Mouse (Mus musculus) midbrain, postnatal 0 days (tissue): ENCODE data around the gene Itpr2. TPM values are rescaled to one million over a fixed set of nuclear protein-coding genes. Genes with fewer than 3 reads are reported as not detected.

ENCODE experiments used
- ATAC-seq: fragments of 200-750 bp; cut with Nextera tagmentation; 2 replicates; pipeline ENCODE4 v1.8.0; 2017; ENCODE audit warnings: moderate number of reproducible peaks, mild to moderate bottlenecking, moderate TSS enrichment, moderate library complexity; ENCODE audit not compliant: low FRiP score
- DNase-seq: peaks from one replicate; pipeline ENCODE4 v3.0.0-alpha.2; 2015; ENCODE audit warnings: low spot score
- H3K27ac ChIP-seq: fragments of 300-500 bp; sonication (generic); 2 replicates; pipeline ENCODE4 v1.5.1; 2014; ENCODE audit warnings: low read depth, mild to moderate bottlenecking, low read length, mixed read lengths
- H3K27me3 ChIP-seq: fragments of 300-500 bp; sonication (generic); 2 replicates; pipeline ENCODE4 v1.6.1; 2014; ENCODE audit warnings: low read length, control low read depth, mixed read lengths; ENCODE audit not compliant: insufficient read depth
- H3K36me3 ChIP-seq: fragments of 300-500 bp; sonication (generic); 2 replicates; pipeline ENCODE4 v1.6.1; 2014; ENCODE audit warnings: low read length, control low read depth, mixed read lengths; ENCODE audit not compliant: insufficient read depth
- H3K4me1 ChIP-seq: fragments of 300-500 bp; sonication (generic); 2 replicates; pipeline ENCODE4 v1.6.1; 2014; ENCODE audit warnings: mild to moderate bottlenecking, control low read depth, antibody characterized with exemption, low read length, mixed read lengths; ENCODE audit not compliant: insufficient read depth
- H3K4me2 ChIP-seq: fragments of 300-500 bp; sonication (generic); 2 replicates; pipeline ENCODE4 v1.6.1; 2014; ENCODE audit warnings: low read depth, mild to moderate bottlenecking, low read length, mixed read lengths; ENCODE audit not compliant: poor library complexity, severe bottlenecking
- H3K4me3 ChIP-seq: fragments of 300-500 bp; sonication (generic); 2 replicates; pipeline ENCODE4 v1.5.1; 2014; ENCODE audit warnings: low read depth, mild to moderate bottlenecking, low read length, moderate library complexity
- H3K9ac ChIP-seq: fragments of 300-500 bp; sonication (generic); replicated peaks from 2 replicates; pipeline ENCODE4 v1.6.1; 2014; ENCODE audit warnings: mild to moderate bottlenecking, low read length, moderate library complexity, mixed read lengths; ENCODE audit not compliant: poor library complexity, severe bottlenecking
- H3K9me3 ChIP-seq: fragments of 300-500 bp; sonication (generic); 2 replicates; pipeline ENCODE4 v1.6.1; 2016; ENCODE audit warnings: low read length, control low read depth
- CTCF ChIP-seq: IDR thresholded peaks from 2 replicates; pipeline ENCODE4 v1.5.1; 2016; ENCODE audit warnings: antibody characterized with exemption, mild to moderate bottlenecking
- WGBS: fragments of 180-500 bp; shearing (Covaris S2); extraction: QIAGEN DNeasy Blood & Tissue Kit; methylation state at CpG from one replicate; pipeline ENCODE4 v1.1.7; 2014; 5-methylcytosine and 5-hydroxymethylcytosine counted together
- polyA plus RNA-seq: library from polyadenylated mRNA; unstranded; fragments of >200 nt; fragmentation: Nextera tagmentation; extraction: Ambion mirVana; gene quantifications from 2 replicates; pipeline ENCODE4 v1.2.1, GENCODE M21; 2015
- total RNA-seq: library from RNA; depleted of rRNA; stranded (reverse); fragments of >200 nt; gene quantifications from 2 replicates; pipeline ENCODE4 v1.2.3, GENCODE M21; 2014

Itpr2 gene
- total and polyA plus RNA-seq, 2 experiments from 2014 or later, result 9.1 to 15.9 TPM

GRCm38 (mm10) chr6:146219534-146219933 lies 282.5 kb downstream of the Itpr2 start:
- WGBS, result 89% methylated on average over 12 of the region's 12 CpGs
- Histone ChIP-seq H3K9me3 (no peaks in the 10 kb centered on the region), H3K27ac (no peak overlapping the region), H3K4me3 (no peak overlapping the region), H3K9ac (no peak overlapping the region), H3K36me3 (no peaks in the 10 kb centered on the region), H3K4me2 (no peak overlapping the region), H3K27me3 (no peaks in the 10 kb centered on the region), H3K4me1 (no peaks in the 10 kb centered on the region)
- ATAC-seq (no peak), DNase-seq (no peak)
- no peak for TF ChIP-seq CTCF

DNA sequence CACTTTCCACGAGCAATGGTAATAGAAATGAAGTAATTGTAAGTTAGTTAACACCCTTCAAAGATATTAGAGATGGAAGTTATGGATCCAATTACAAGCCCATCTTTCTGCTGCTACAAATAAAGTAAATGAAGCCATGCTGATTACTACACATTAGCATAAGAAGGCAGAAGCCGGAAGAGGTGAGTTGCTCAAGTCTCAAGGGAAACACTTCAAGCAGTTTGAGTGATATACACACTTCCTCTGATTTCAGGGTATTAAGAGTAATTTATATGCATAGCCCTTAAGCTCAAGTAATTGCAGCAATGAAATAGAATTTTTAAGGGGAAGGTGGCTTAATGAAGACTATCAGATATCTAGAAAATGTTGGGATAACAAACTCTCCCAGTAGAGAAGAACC lies 286.7 kb downstream of the Itpr2 start:
- Histone ChIP-seq H3K4me3 (no peak overlapping the region), H3K4me1 (no peaks in the 10 kb centered on the region), H3K27ac (no peak overlapping the region), H3K9ac (no peak overlapping the region), H3K27me3 (no peaks in the 10 kb centered on the region), H3K36me3 (no peaks in the 10 kb centered on the region), H3K4me2 (no peak overlapping the region), H3K9me3 (no peaks in the 10 kb centered on the region)
- 40% methylated on average over 2 of the region's 2 CpGs for WGBS
- DNase-seq, result no peak
- TF ChIP-seq CTCF, result no peak
- ATAC-seq, result no peak

- no peak for DNase-seq
- no peaks in the 10 kb centered on the region for H3K9me3 ChIP-seq
- H3K9ac ChIP-seq, result no peak overlapping the region
- no peak overlapping the region for H3K27ac ChIP-seq
- TF ChIP-seq CTCF, result no peak
- no peaks in the 10 kb centered on the region for H3K27me3 ChIP-seq
- H3K36me3 ChIP-seq, result no peaks in the 10 kb centered on the region
- H3K4me2 ChIP-seq, result no peak overlapping the region
- H3K4me1 ChIP-seq, result no peaks in the 10 kb centered on the region
- no peak for ATAC-seq
- 99% methylated on average over 3 of the region's 3 CpGs for WGBS
- no peak overlapping the region for H3K4me3 ChIP-seq
Measured at GRCm38 (mm10) chr6:146212339-146212738, 289.7 kb downstream of the Itpr2 start.

DNA sequence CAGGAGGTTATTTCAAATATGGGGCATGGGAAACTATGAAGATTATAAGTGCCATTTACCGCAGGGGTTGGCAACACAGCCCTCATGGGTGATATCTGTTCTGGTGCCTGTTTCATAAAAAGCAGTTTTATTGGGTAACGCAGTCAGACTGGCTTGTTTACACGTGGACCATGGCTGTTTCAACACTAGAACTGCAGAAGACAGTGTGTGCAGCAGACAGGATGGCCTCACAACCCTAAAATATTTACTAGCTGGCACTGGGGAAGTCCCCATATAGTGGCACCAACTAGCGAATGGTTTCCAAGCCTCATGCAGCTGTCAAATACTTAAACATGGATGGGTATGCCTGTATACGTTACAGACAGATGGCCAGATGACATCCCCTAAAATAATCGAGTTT lies 290.8 kb downstream of the Itpr2 start:
- no peaks in the 10 kb centered on the region for H3K27me3 ChIP-seq
- DNase-seq (no peak), ATAC-seq (no peak)
- 89% methylated on average over 6 of the region's 6 CpGs for WGBS
- no peak overlapping the region for H3K4me2 ChIP-seq
- no peaks in the 10 kb centered on the region for H3K4me1 ChIP-seq
- H3K27ac ChIP-seq, result no peak overlapping the region
- H3K9me3 ChIP-seq, result no peaks in the 10 kb centered on the region
- no peaks in the 10 kb centered on the region for H3K36me3 ChIP-seq
- no peak overlapping the region for H3K4me3 ChIP-seq
- TF ChIP-seq CTCF, result no peak
- H3K9ac ChIP-seq, result no peak overlapping the region

DNA sequence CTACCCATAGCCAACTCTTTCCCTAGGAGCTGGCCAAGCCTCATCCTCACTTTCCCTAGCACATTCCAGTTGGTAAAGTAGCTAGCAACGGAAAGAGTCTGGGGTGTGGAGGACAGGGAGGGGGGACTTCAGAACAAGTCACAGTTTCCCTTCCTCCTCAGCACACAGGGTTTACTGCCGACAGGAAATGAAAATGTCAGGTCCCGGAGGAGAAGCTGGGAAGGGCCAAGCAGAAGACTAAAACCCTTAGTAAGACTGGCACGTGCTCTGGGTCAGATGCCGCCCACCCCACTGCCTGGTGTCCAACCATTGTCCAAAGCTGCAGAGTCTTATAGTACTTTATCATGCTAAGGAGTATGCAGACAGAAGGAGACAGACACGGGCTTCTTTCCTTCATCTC lies 293.0 kb downstream of the Itpr2 start:
- Histone ChIP-seq H3K4me1 (no peaks in the 10 kb centered on the region), H3K27ac (no peak overlapping the region), H3K9me3 (no peaks in the 10 kb centered on the region), H3K9ac (no peak overlapping the region), H3K4me3 (no peak overlapping the region), H3K27me3 (no peaks in the 10 kb centered on the region), H3K4me2 (no peak overlapping the region), H3K36me3 (no peaks in the 10 kb centered on the region)
- no peak for DNase-seq
- ATAC-seq, result no peak
- 83% methylated on average over 6 of the region's 6 CpGs for WGBS
- TF ChIP-seq CTCF, result no peak

DNA sequence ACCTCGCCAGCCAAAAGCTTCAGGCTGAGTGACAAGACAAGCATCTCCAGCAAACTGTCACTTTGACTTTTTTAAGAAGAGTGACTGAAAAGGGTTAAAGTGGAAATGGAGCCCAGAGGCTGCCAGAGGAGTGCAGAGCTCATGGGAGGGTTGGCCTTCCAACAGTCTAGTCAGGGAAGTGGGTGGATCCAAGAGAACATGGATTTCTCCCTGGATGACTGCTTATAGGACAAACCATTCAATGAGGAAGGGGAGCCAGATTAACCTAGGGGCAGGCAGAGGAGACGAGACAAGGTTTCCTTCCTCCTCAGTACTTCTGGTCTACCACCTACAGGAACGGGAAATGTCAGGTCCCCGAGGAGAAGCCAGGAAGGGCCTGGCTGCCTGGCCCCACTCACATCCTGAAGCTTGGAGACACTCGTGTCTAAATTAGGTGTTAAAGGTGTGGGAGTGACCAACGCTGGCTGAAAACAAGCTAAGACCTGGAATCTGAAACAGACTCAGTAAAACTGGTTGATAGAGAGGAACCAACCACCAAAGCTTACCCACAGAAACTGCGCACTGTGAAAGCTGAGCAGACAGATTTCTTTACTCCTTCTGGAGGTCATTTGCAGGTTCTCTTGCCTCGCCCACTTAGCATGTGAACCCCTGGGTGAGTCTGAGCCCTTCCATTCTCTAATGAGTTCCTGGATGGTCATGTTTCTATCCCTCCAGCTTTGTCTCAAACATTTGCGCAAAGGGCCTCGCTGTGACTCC lies 294.6 kb downstream of the Itpr2 start:
- ATAC-seq, result no peak
- 90% methylated on average over 10 of the region's 10 CpGs for WGBS

More for the DNA sequence above, 294.6 kb downstream of the Itpr2 start:
- no peaks in the 10 kb centered on the region for H3K27me3 ChIP-seq
- no peaks in the 10 kb centered on the region for H3K9me3 ChIP-seq
- H3K9ac ChIP-seq, result no peak overlapping the region
- no peaks in the 10 kb centered on the region for H3K36me3 ChIP-seq
- no peak overlapping the region for H3K27ac ChIP-seq
- TF ChIP-seq CTCF, result no peak
- H3K4me1 ChIP-seq, result no peaks in the 10 kb centered on the region
- no peak overlapping the region for H3K4me2 ChIP-seq
- DNase-seq, result no peak
- no peak overlapping the region for H3K4me3 ChIP-seq
